Mouse (Mus musculus) liver, adult 2 months (tissue): ENCODE data around the gene Itgb2.

Source experiments
- CTCF ChIP-seq: fragments of 200-500 bp; IDR thresholded peaks from 2 replicates; pipeline ENCODE4 v1.5.1; 2011; ENCODE audit warnings: low read depth, low read length, control low read depth
- POLR2A ChIP-seq: fragments of 200-500 bp; IDR thresholded peaks from 2 replicates; pipeline ENCODE4 v1.6.1; 2011; ENCODE audit warnings: low read length, control low read depth; ENCODE audit not compliant: insufficient read depth; ENCODE audit errors: extremely low read depth

DNA sequence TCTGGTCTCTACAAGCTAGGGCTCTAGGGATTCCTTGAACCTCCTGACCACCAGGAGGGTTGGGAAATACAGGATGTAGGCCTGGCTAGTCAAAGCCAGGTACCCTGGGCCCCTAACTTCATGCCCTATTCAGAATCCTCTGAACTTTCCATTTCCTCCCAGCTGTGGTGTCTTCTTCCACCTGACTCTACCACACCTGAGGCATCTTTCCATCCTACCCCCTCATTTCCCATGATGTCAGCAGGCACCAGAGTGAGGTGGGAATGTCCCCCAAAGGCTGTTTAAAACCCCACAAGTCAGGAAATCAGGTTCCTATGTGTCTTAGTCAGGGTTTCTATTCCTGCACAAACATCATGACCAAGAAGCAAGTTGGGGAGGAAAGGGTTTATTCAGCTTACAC is 48.2 kb upstream of the Itgb2 start:
- TF ChIP-seq POLR2A (no peak), CTCF (no peak)
